Mouse (Mus musculus) liver, postnatal 0 days (tissue): ENCODE results near the gene Elmod1.

Experiments
- CTCF ChIP-seq: sonication (generic); IDR thresholded peaks from 2 replicates; pipeline ENCODE4 v1.5.1; 2016; ENCODE audit warnings: antibody characterized with exemption, low read depth
- EP300 ChIP-seq: IDR thresholded peaks from 2 replicates; pipeline ENCODE4 v1.6.1; 2016; ENCODE audit warnings: antibody characterized with exemption, low read depth, mild to moderate bottlenecking

DNA sequence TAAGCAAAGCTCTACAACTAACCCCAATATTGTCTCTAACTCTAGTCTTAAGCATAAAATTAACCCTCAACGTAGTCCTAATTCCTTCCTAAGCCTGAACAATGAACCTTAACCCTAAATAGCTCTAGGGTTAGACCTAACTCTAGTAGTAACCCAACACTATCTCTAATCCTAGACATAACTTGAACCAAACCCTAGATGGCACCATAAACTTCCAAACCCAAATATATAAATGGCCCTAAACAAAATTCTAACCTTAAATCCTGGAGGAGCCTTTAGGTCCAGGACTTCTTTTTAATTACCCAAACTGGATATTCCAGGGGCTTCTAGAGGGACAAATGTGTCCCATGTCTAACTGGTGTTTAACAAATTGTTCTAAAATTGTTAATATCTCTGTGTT is 19.4 kb upstream of the Elmod1 start:
- no peak for TF ChIP-seq EP300
- no peak for TF ChIP-seq CTCF
